Mouse (Mus musculus) testis, adult 2 months (tissue): ENCODE data around the gene Pcca.

Experiments
- CTCF ChIP-seq: fragments of 200-500 bp; IDR thresholded peaks from 2 replicates; pipeline ENCODE4 v1.5.1; 2012; ENCODE audit warnings: low read depth, mild to moderate bottlenecking, inconsistent platforms, low read length, moderate library complexity; ENCODE audit not compliant: control insufficient read depth, insufficient read depth, insufficient replicate concordance
- POLR2A ChIP-seq: fragments of 200-500 bp; IDR thresholded peaks from 2 replicates; pipeline ENCODE4 v1.6.1; 2012; ENCODE audit warnings: low read depth, mild to moderate bottlenecking, inconsistent platforms, low read length, moderate library complexity; ENCODE audit not compliant: control insufficient read depth

- TF ChIP-seq CTCF (no peak), POLR2A (no peak)
Measured at GRCm38 (mm10) chr14:122788199-122788598, 254.1 kb downstream of the Pcca start.
